Mouse (Mus musculus): ENCODE results near the gene Cactin. TPM values are rescaled to one million over a fixed set of nuclear protein-coding genes. Genes with fewer than 3 reads are reported as not detected.

Cactin gene
- polyA plus RNA-seq, 1 experiment from 2014 or later, result 29.6 TPM

Small RNA genes within 50 kb of the gene (microRNA-seq; reads per million reads assigned to microRNA genes)
- gene Mir3057, result 10.8 reads per million, percentile 28 among the genes with 10 or more reads in this experiment

Other genes with a start within 250 kb of the Cactin start
- gene Creb3l3, start 222.2 kb upstream of the Cactin start, polyA plus RNA-seq (2015; fragmentation: Nextera tagmentation; extraction: Ambion mirVana), result 0.70 and 1.00 TPM in 2 replicates
- gene Map2k2, start 215.2 kb upstream of the Cactin start, polyA plus RNA-seq (2015; fragmentation: Nextera tagmentation; extraction: Ambion mirVana), result 143 and 152 TPM in 2 replicates
- 25.5 and 30.1 TPM in 2 replicates for gene Zbtb7a, start 185.9 kb upstream of the Cactin start, polyA plus RNA-seq (2015; fragmentation: Nextera tagmentation; extraction: Ambion mirVana)
- 34.7 and 37.5 TPM in 2 replicates for gene Pias4, start 153.2 kb upstream of the Cactin start, polyA plus RNA-seq (2015; fragmentation: Nextera tagmentation; extraction: Ambion mirVana)
- 435 and 443 TPM in 2 replicates for gene Eef2, start 144.5 kb upstream of the Cactin start, polyA plus RNA-seq (2015; fragmentation: Nextera tagmentation; extraction: Ambion mirVana)
- gene Dapk3, start 138.1 kb upstream of the Cactin start, polyA plus RNA-seq (2015; fragmentation: Nextera tagmentation; extraction: Ambion mirVana), result 33.9 and 40.2 TPM in 2 replicates
- gene 4930442H23Rik, start 137.3 kb upstream of the Cactin start, polyA plus RNA-seq (2015; fragmentation: Nextera tagmentation; extraction: Ambion mirVana), result 0.11 TPM in 2 replicates
- 11.9 and 14.6 TPM in 2 replicates for gene Nmrk2, start 119.1 kb upstream of the Cactin start, polyA plus RNA-seq (2015; fragmentation: Nextera tagmentation; extraction: Ambion mirVana)
- gene Atcay, start 90.3 kb upstream of the Cactin start, polyA plus RNA-seq (2015; fragmentation: Nextera tagmentation; extraction: Ambion mirVana), result 0.31 and 0.33 TPM in 2 replicates
- gene Zfr2, start 87.9 kb upstream of the Cactin start, polyA plus RNA-seq (2015; fragmentation: Nextera tagmentation; extraction: Ambion mirVana), result 5.0 and 6.2 TPM in 2 replicates
- gene Matk, start 68.2 kb upstream of the Cactin start, polyA plus RNA-seq (2015; fragmentation: Nextera tagmentation; extraction: Ambion mirVana), result 2.6 and 2.7 TPM in 2 replicates
- gene Mrpl54, start 54.2 kb upstream of the Cactin start, polyA plus RNA-seq (2015; fragmentation: Nextera tagmentation; extraction: Ambion mirVana), result 230 TPM in 2 replicates
- gene Apba3, start 54.1 kb upstream of the Cactin start, polyA plus RNA-seq (2015; fragmentation: Nextera tagmentation; extraction: Ambion mirVana), result 62.7 and 63.0 TPM in 2 replicates
- 4.7 and 5.3 TPM in 2 replicates for gene Tjp3, start 29.5 kb upstream of the Cactin start, polyA plus RNA-seq (2015; fragmentation: Nextera tagmentation; extraction: Ambion mirVana)
- gene Pip5k1c, start 28.1 kb upstream of the Cactin start, polyA plus RNA-seq (2015; fragmentation: Nextera tagmentation; extraction: Ambion mirVana), result 31.3 and 33.2 TPM in 2 replicates
- gene Tbxa2r, start 7.6 kb downstream of the Cactin start, polyA plus RNA-seq (2015; fragmentation: Nextera tagmentation; extraction: Ambion mirVana), result 15.2 and 16.3 TPM in 2 replicates
- gene Gipc3, start 22.2 kb downstream of the Cactin start, polyA plus RNA-seq (2015; fragmentation: Nextera tagmentation; extraction: Ambion mirVana), result 0.08 and 0.11 TPM in 2 replicates
- 86.5 and 86.8 TPM in 2 replicates for gene Hmg20b, start 29.4 kb downstream of the Cactin start, polyA plus RNA-seq (2015; fragmentation: Nextera tagmentation; extraction: Ambion mirVana)
- 16.5 and 17.6 TPM in 2 replicates for gene Mfsd12, start 36.4 kb downstream of the Cactin start, polyA plus RNA-seq (2015; fragmentation: Nextera tagmentation; extraction: Ambion mirVana)
- 1.8 and 1.9 TPM in 2 replicates for gene 4930404N11Rik, start 44.7 kb downstream of the Cactin start, polyA plus RNA-seq (2015; fragmentation: Nextera tagmentation; extraction: Ambion mirVana)
- 74.6 and 82.8 TPM in 2 replicates for gene Fzr1, start 57.4 kb downstream of the Cactin start, polyA plus RNA-seq (2015; fragmentation: Nextera tagmentation; extraction: Ambion mirVana)
- gene Dohh, start 63.3 kb downstream of the Cactin start, polyA plus RNA-seq (2015; fragmentation: Nextera tagmentation; extraction: Ambion mirVana), result 83.4 and 86.2 TPM in 2 replicates
- gene Gm48551, start 63.4 kb downstream of the Cactin start, polyA plus RNA-seq (2015; fragmentation: Nextera tagmentation; extraction: Ambion mirVana), result 2.1 and 2.6 TPM in 2 replicates
- gene Gm48552, start 67.9 kb downstream of the Cactin start, polyA plus RNA-seq (2015; fragmentation: Nextera tagmentation; extraction: Ambion mirVana), result 0.55 and 0.83 TPM in 2 replicates
- gene Smim24, start 71.9 kb downstream of the Cactin start, polyA plus RNA-seq (2015; fragmentation: Nextera tagmentation; extraction: Ambion mirVana), result 5.0 and 9.2 TPM in 2 replicates
- gene Nfic, start 134.5 kb downstream of the Cactin start, polyA plus RNA-seq (2015; fragmentation: Nextera tagmentation; extraction: Ambion mirVana), result 54.7 and 61.1 TPM in 2 replicates
- 0.24 TPM in 2 replicates for gene Celf5, start 161.6 kb downstream of the Cactin start, polyA plus RNA-seq (2015; fragmentation: Nextera tagmentation; extraction: Ambion mirVana)
- 55.7 and 59.8 TPM in 2 replicates for gene Ncln, start 175.3 kb downstream of the Cactin start, polyA plus RNA-seq (2015; fragmentation: Nextera tagmentation; extraction: Ambion mirVana)
- gene S1pr4, start 179.0 kb downstream of the Cactin start, polyA plus RNA-seq (2015; fragmentation: Nextera tagmentation; extraction: Ambion mirVana), result 1.5 and 2.1 TPM in 2 replicates
- 1.1 and 1.3 TPM in 2 replicates for gene Gna15, start 203.1 kb downstream of the Cactin start, polyA plus RNA-seq (2015; fragmentation: Nextera tagmentation; extraction: Ambion mirVana)
- gene Gna11, start 224.1 kb downstream of the Cactin start, polyA plus RNA-seq (2015; fragmentation: Nextera tagmentation; extraction: Ambion mirVana), result 57.4 and 59.7 TPM in 2 replicates
- 529 and 769 TPM in 2 replicates for gene Aes, start 238.4 kb downstream of the Cactin start, polyA plus RNA-seq (2015; fragmentation: Nextera tagmentation; extraction: Ambion mirVana)